Mouse (Mus musculus) liver, embryonic 11.5 days (tissue): Measurements from ENCODE around the gene Hmcn1. TPM values are rescaled to one million over a fixed set of nuclear protein-coding genes. Genes with fewer than 3 reads are reported as not detected.

Experiments used
- ATAC-seq: fragments of 200-750 bp; cut with Nextera tagmentation; replicated peaks from 2 replicates; pipeline ENCODE4 v1.8.0; 2017; ENCODE audit warnings: moderate number of reproducible peaks, mild to moderate bottlenecking, moderate TSS enrichment, moderate library complexity; ENCODE audit not compliant: low FRiP score
- DNase-seq: peaks from one replicate; pipeline ENCODE4 v3.0.0-alpha.2; 2017; ENCODE audit warnings: low spot score
- H3K27ac ChIP-seq: fragments of 300-500 bp; sonication (generic); 2 replicates; pipeline ENCODE4 v1.5.1; 2014; ENCODE audit warnings: mild to moderate bottlenecking, low read depth, low read length, control low read depth
- H3K27me3 ChIP-seq: fragments of 300-500 bp; sonication (generic); replicated peaks from 2 replicates; pipeline ENCODE4 v1.6.1; 2014; ENCODE audit warnings: low read length, mixed read lengths; ENCODE audit not compliant: control insufficient read depth, insufficient read depth
- H3K36me3 ChIP-seq: fragments of 300-500 bp; sonication (generic); 2 replicates; pipeline ENCODE4 v1.6.1; 2014; ENCODE audit warnings: mild to moderate bottlenecking, low read length, moderate library complexity, mixed read lengths; ENCODE audit not compliant: control insufficient read depth, insufficient read depth
- H3K4me1 ChIP-seq: fragments of 300-500 bp; sonication (generic); replicated peaks from 2 replicates; pipeline ENCODE4 v1.6.1; 2014; ENCODE audit warnings: low read length, mixed read lengths; ENCODE audit not compliant: control insufficient read depth, insufficient read depth
- H3K4me2 ChIP-seq: fragments of 300-500 bp; sonication (generic); 2 replicates; pipeline ENCODE4 v1.6.1; 2014; ENCODE audit warnings: mild to moderate bottlenecking, control low read depth, moderate library complexity
- H3K4me3 ChIP-seq: fragments of 300-500 bp; sonication (generic); 2 replicates; pipeline ENCODE4 v1.5.1; 2014; ENCODE audit warnings: low read depth, low read length, control low read depth
- H3K9ac ChIP-seq: fragments of 300-500 bp; sonication (generic); 2 replicates; pipeline ENCODE4 v1.6.1; 2014; ENCODE audit warnings: low read depth, low read length, control low read depth
- H3K9me3 ChIP-seq: fragments of 300-500 bp; sonication (generic); 2 replicates; pipeline ENCODE4 v1.6.1; 2016; ENCODE audit warnings: low read length, inconsistent platforms, mixed read lengths; ENCODE audit not compliant: control insufficient read depth
- WGBS: fragments of 180-500 bp; shearing (Covaris S2); extraction: QIAGEN DNeasy Blood & Tissue Kit; methylation state at CpG from one replicate; pipeline ENCODE4 v1.1.7; 2014; 5-methylcytosine and 5-hydroxymethylcytosine counted together
- polyA plus RNA-seq: library from polyadenylated mRNA; unstranded; fragments of >200 nt; fragmentation: Nextera tagmentation; extraction: Ambion mirVana; gene quantifications from 2 replicates; pipeline ENCODE4 v1.2.1, GENCODE M21; 2014

Gene Hmcn1
- polyA plus RNA-seq, 1 experiment from 2014 or later: 9.9 TPM

DNA sequence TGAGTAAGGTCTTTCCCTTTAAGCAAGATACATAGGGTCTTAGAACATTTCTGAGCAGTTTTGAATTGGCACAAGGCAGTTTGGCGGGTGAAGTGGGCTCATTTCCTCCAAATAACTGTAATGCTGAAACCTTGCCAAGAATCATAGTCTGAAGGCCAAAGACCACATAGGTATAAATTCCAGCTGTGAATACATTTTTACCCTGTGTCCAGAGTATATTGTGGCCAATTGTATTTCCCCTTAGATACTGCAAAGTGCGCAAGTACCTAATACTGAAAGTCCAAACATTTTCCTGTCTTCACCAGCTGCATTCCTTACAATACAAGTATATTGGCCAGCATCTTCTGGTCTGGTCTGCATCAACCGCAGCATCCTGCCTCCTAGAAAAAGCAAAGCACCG, 312.9 kb downstream of the Hmcn1 start:
- Histone ChIP-seq H3K36me3 (no peaks in the 10 kb centered on the region), H3K27me3 (no peaks in the 10 kb centered on the region), H3K9ac (no peak overlapping the region), H3K9me3 (no peaks in the 10 kb centered on the region), H3K27ac (no peak overlapping the region), H3K4me2 (no peak overlapping the region), H3K4me1 (no peaks in the 10 kb centered on the region), H3K4me3 (no peak overlapping the region)
- WGBS: 85% methylated on average over 4 of the region's 4 CpGs
- ATAC-seq (no peak), DNase-seq (no peak)

DNA sequence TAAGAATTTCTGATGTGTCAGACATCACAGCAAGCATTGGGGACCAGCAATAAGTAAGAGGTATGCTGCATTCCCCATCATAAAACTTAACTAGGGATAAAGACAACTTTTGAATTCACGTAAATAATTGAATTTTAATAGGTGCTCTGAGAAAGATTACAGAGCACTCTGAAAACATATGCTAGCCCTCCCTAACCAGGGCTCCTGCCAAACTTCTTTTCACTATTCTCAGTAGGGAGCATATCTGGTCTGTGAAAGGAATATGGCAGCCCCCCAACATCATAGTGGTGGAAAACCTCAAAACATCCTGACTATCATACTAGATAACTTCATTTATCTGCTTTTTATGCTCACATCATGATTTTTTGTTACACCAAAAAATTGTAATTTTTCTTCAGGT, 347.9 kb downstream of the Hmcn1 start:
- DNase-seq: no peak
- no peak overlapping the region for H3K9ac ChIP-seq
- no peaks in the 10 kb centered on the region for H3K4me1 ChIP-seq
- no peaks in the 10 kb centered on the region for H3K9me3 ChIP-seq
- 83% methylated on average over 1 of the region's 1 CpGs for WGBS
- no peak overlapping the region for H3K4me2 ChIP-seq
- no peak overlapping the region for H3K27ac ChIP-seq
- no peak overlapping the region for H3K4me3 ChIP-seq
- H3K36me3 ChIP-seq: 0 out of 2 replicates have a peak, but pooled peaks cover 2% of the 10 kb centered on the region
- H3K27me3 ChIP-seq: no peaks in the 10 kb centered on the region
- ATAC-seq: no peak

DNA sequence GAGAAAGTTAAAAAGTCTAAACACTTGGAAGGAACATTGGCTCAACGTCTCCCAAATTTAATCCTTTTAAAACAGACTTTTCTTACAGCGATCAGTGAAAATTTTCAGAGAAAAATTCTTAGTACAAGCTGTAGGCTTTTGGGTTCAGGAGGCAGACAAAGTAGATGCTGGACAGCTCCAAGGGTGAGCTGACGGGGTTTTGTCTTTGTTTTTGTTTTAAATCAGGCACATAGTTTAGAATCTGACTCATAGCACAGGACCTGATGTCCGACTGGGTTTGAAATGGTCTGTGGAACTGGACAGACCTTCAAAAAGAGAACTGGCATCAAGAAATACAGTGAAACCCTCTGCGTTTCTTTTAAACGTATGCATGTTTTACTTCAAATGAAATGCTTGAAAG, 353.7 kb downstream of the Hmcn1 start:
- DNase-seq: no peak

DNA sequence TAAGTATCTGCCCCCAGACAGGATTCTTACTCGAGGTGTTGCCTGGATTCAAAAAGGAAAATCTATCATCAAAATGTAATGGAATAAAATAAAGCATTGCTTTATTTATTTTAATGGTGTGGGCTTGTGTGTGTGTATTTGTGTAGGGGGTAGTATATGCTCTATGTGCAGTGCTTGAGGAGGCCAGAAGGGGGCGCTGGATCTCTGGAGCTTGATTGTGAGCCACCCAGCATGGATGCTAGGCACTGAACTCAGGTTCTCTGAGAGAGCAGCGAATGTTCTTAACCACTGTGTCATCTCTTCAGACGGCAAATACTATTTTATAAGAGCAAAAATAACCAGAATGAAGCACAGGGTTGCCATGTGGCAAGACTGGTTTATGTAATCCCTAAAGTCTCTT, 360.7 kb downstream of the Hmcn1 start:
- ATAC-seq (no peak), DNase-seq (no peak)
- peaks cover 7% of the 10 kb centered on the region; the same call in 1 of the 2 replicates for H3K36me3 ChIP-seq
- 64% methylated on average over 4 of the region's 4 CpGs for WGBS
- H3K27me3 ChIP-seq: no peaks in the 10 kb centered on the region
- H3K27ac ChIP-seq: no peak overlapping the region
- H3K9ac ChIP-seq: no peak overlapping the region
- no peaks in the 10 kb centered on the region for H3K9me3 ChIP-seq
- H3K4me1 ChIP-seq: no peaks in the 10 kb centered on the region
- H3K4me2 ChIP-seq: no peak overlapping the region
- H3K4me3 ChIP-seq: no peak overlapping the region

More for the DNA sequence above, 353.7 kb downstream of the Hmcn1 start:
- H3K27ac ChIP-seq: no peak overlapping the region
- H3K27me3 ChIP-seq: no peaks in the 10 kb centered on the region
- no peaks in the 10 kb centered on the region for H3K36me3 ChIP-seq
- no peak overlapping the region for H3K4me3 ChIP-seq
- H3K4me2 ChIP-seq: no peak overlapping the region
- no peak for ATAC-seq
- H3K4me1 ChIP-seq: no peaks in the 10 kb centered on the region
- H3K9me3 ChIP-seq: no peaks in the 10 kb centered on the region
- no peak overlapping the region for H3K9ac ChIP-seq
- WGBS: 61% methylated on average over 6 of the region's 6 CpGs

DNA sequence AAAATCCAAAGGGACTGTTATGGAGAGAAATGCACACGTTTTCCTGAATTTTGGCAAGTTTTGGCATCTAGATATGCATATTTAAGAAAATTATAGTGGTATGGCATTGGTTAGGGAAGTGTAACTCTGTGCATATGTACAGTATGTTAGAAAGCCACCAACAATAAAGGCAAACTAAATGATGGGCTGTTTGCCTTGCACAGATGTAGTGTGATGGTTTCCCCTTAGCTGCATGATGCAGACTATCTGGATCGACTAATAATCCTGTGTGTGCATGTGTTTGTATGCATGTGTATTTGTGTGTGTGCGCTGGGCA, 361.4 kb downstream of the Hmcn1 start:
- WGBS: 81% methylated on average over 3 of the region's 3 CpGs
- no peak for DNase-seq
- no peak overlapping the region for H3K4me2 ChIP-seq
- no peak overlapping the region for H3K27ac ChIP-seq
- no peaks in the 10 kb centered on the region for H3K27me3 ChIP-seq
- H3K9ac ChIP-seq: no peak overlapping the region
- H3K4me3 ChIP-seq: no peak overlapping the region
- no peaks in the 10 kb centered on the region for H3K9me3 ChIP-seq
- H3K4me1 ChIP-seq: no peaks in the 10 kb centered on the region
- peaks cover 7% of the 10 kb centered on the region; the same call in 1 of the 2 replicates for H3K36me3 ChIP-seq
- no peak for ATAC-seq

DNA sequence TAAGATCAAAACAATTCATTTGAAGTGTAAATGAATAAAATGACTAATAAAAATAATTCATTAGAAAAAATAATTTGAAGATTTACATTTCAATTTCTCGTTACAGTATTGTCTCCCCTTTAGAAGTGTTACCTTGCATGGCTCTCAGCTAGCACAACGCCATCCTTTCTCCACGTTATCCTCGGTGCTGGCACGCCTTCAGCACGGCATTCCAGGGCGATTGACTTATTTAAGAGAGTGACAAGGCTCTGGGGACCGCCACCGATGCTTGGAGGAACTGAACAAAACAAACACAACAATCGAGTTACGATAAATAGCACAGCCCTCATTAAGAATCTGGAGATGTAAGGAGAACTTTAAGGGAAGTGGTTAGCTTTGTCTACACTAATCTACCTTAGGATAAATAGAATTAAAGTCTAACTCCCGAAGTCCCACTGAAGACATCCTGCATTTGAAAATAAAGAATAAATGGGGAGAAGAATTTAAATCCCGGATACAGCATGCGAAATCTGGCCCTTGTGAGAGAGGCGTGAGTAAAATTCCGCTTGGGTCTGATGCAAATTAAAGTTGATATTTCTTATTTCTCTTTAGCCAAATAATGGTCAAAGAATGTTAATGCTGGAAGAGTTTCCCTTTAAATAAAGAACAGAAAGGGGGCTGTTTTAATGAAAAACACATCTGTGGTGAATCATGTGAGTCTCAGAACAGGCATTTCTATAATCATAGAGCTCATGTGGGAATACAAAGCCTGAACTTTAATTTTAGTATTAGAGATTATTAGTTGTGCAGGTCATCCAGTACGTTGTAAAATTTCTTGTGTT, 362.0 kb downstream of the Hmcn1 start:
- no peak overlapping the region for H3K27ac ChIP-seq
- H3K4me1 ChIP-seq: no peaks in the 10 kb centered on the region
- peaks cover 7% of the 10 kb centered on the region; the same call in 1 of the 2 replicates for H3K36me3 ChIP-seq
- H3K4me3 ChIP-seq: no peak overlapping the region
- H3K9ac ChIP-seq: no peak overlapping the region
- 86% methylated on average over 17 of the region's 17 CpGs for WGBS
- H3K27me3 ChIP-seq: no peaks in the 10 kb centered on the region
- ATAC-seq (no peak), DNase-seq (no peak)
- H3K4me2 ChIP-seq: no peak overlapping the region
- no peaks in the 10 kb centered on the region for H3K9me3 ChIP-seq

DNA sequence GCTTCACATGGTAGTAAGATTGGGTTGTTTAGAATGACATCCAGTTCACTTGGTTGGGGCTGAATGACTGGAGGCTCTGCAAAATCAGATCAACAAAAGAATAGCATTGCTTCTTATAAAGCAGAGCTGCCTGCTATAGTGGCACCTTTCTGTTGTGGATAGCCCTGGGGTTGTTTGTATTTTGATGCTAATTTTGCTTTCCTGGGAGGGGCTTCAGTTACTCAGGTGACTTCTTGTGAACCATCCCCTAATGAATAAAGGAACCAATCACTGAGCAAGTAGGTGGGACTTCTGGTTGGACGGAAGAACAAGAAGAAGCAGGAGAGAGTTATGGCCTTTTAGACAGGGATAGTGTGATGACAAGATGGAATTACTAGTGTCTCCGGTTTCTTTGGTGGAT, 370.0 kb downstream of the Hmcn1 start:
- no peak for ATAC-seq
- Histone ChIP-seq H3K9ac (no peak overlapping the region), H3K4me3 (no peak overlapping the region), H3K9me3 (no peaks in the 10 kb centered on the region), H3K36me3 (no peaks in the 10 kb centered on the region), H3K4me1 (no peaks in the 10 kb centered on the region), H3K4me2 (no peak overlapping the region), H3K27me3 (no peaks in the 10 kb centered on the region), H3K27ac (no peak overlapping the region)
- DNase-seq: no peak
- 91% methylated on average over 2 of the region's 2 CpGs for WGBS

DNA sequence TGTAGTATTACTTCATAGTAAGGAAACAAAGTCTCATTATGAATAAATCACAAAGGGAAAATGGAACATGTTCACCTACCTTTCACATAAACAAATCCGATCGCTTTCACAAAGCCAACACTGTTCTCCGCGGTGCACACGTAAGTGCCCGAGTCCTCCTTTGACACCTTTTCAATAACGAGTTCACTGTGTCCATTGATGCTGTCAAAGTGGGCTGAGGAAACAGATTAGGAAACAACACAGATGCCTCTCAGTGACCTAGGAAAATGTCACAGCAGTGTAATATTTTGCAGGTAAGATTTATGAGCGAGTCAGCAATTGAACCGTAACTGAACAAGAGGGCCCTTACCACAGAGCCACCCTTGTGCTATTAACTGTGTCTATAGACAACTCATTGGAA, 382.7 kb downstream of the Hmcn1 start:
- no peak overlapping the region for H3K9ac ChIP-seq
- no peaks in the 10 kb centered on the region for H3K9me3 ChIP-seq
- H3K4me3 ChIP-seq: no peak overlapping the region
- H3K27me3 ChIP-seq: no peaks in the 10 kb centered on the region
- H3K36me3 ChIP-seq: no peaks in the 10 kb centered on the region; the same call in 1 of the 2 replicates
- H3K4me2 ChIP-seq: no peak overlapping the region
- DNase-seq (no peak), ATAC-seq (no peak)
- WGBS: 87% methylated on average over 9 of the region's 9 CpGs
- H3K4me1 ChIP-seq: no peaks in the 10 kb centered on the region
- H3K27ac ChIP-seq: no peak overlapping the region

DNA sequence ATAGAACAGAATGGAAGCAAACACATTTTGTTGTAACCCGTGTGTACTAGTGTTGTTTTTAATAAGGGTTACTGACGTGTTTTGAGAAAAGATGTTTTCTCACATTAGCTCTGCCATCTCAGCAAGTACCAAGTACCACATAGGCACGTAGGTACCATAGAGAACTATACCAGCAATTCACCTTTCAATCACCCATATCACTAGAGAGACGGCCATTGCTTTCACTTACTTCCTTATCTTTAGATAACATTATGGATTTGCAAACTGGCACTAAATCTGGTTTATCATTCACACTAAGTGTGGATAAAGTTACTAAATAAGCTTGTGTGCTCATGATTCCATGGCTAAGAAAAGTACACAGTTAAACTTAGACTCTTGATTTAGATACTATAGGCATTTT, 387.1 kb downstream of the Hmcn1 start:
- DNase-seq (no peak), ATAC-seq (no peak)
- H3K27ac ChIP-seq: no peak overlapping the region
- H3K27me3 ChIP-seq: no peaks in the 10 kb centered on the region
- no peaks in the 10 kb centered on the region for H3K9me3 ChIP-seq
- WGBS: 80% methylated on average over 4 of the region's 4 CpGs
- H3K9ac ChIP-seq: no peak overlapping the region
- no peaks in the 10 kb centered on the region for H3K4me1 ChIP-seq
- H3K36me3 ChIP-seq: no peaks in the 10 kb centered on the region
- H3K4me3 ChIP-seq: no peak overlapping the region
- no peak overlapping the region for H3K4me2 ChIP-seq
